Mouse (Mus musculus): ENCODE data around the gene Spopl.
"Not testable (repeated sequence)": the region's sequence is repeated elsewhere in the genome, so short reads cannot be mapped to it uniquely, and the experiment has no call there.

The Spopl gene

DNA sequence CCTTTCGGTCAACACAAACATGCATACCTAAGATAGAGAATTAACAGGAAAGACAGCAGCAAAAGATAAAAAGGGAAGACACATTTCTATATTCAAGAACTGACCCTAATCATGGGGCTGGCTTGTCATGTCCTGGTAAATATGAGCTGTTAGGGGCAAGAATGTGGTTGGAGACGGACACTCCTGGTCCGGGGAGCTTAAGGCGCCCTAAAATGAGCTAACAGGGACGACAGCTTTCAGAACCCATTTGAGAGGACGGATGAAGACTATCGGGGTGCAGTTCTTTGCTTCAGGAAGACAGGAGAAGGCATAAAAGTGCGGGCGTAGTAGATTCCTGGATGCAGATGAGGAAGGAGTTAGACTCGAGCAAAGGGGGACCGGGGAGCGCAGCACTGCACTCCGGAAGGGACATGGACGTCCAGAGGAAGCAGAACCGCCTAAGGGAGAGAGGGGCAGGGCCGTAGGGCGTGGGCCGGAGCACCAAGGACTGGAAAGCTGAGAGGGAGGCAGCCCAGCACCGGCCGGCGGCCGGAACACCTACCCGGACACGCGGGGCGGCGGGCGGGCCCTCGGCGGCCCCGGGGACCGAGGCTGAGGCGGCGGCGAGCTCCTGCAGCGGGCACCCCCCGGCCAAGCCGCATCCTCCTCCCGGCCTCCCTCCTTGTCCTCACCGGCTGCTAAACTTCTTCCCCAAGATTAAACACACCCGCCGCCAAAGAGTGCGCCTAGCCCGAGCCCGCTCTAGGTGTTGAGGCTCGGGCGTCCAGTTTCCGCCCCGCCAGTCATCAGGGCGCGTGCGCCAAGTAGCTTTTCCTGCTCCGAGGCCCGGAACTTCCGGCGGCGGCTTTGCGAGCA, at the start of gene Spopl:
Gene Spopl, minus strand, starts transcription at position 805 of the 855 bp plus-strand sequence.
- ATAC-seq (ENCODE audit: insufficient number of reproducible peaks, low FRiP score, low TSS enrichment), result peak; percentile 97

DNA sequence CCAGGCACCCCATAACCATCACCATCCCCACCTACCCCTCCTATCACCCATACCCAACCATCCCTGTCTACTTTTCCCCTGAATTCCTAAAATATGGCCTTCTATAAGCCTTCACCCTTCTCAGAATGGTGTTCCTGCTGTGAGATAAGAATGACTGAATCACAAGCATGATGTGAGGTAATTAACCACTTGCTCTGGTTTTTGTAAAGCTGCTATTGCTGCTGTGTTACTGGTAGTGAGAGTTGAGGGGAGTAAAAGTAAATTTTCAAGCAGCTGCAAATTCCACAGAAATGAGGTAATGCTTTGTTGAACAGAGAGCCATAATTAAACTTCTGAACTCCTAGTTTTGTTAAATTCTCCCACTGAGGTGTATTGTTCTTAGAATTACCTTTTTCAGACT, 48.2 kb upstream of the Spopl start:
- ATAC-seq (ENCODE audit: insufficient number of reproducible peaks, low FRiP score, low TSS enrichment), result no peak

DNA sequence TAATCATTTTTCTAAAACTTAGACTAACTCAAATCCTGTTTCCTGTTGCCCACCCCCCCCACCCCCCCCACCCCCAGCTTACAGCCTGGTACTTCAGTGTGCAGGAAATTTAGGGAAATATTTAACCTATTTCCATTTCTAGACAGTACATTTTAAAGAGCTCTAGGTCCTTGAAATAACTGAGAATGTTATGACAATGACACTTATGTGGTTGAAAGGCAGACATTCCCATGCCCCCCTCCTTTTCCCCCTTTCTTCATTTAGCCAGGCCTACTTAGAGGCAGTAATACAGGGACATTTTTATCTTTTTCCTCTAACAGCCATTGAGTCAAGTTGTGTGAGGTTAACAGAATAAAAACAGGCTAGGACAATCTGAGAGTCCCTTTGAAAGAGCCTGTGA, 46.1 kb upstream of the Spopl start:
- ATAC-seq (ENCODE audit: insufficient number of reproducible peaks, low FRiP score, low TSS enrichment), result no peak

DNA sequence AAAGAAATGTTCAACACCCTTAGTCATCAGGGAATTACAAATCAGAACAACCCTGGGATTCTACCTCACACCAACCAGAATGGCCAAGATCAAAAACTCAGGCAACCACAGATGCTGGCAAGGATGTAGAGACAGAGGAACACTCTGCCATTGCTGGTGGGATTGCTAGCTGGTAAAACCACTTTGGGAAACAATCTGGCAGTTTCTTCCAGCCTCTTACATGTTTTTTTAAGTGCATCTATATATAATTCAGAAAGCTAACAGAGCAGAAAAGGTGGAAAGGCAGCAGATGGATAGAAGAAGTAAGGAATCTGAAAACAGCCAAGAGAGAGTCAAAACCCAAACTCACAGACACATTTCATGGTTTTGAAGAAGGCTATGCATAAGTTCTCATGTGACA, 33.5 kb upstream of the Spopl start:
- no peak for ATAC-seq (ENCODE audit: insufficient number of reproducible peaks, low FRiP score, low TSS enrichment)

DNA sequence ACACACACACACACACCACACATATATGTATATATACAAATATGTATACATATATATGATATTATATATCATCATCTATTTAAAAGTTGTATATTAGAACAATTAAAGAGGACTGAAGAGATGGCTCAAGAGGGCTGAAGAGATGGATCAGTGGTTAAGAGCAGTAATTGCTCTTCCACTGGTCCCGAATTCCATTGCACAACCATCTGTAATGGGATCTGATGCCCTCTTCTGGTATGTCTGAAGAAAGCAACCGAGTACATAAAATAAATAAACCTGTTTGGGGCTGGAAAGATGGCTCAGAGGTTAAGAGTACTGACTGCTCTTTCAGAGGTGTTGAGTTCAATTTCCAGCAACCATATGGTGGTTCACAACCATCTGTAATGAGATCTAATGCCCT, 16.9 kb upstream of the Spopl start:
- no peak for ATAC-seq (ENCODE audit: insufficient number of reproducible peaks, low FRiP score, low TSS enrichment)

DNA sequence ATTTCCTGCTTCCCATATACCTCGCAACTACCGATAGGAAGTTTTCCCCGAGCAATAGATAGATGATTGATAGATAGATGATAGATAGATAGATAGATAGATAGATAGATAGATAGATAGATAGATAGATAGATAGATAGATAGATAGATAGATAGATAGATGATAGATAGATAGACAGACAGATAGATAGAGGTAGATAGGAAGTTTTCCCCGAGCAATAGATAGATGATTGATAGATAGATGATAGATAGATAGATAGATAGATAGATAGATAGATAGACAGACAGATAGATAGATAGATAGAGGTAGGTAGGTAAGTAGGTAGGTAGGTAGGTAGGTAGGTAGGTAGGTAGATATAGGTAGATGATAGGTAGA, 239 bp upstream of the Spopl start:
- not testable (repeated sequence) for ATAC-seq (ENCODE audit: insufficient number of reproducible peaks, low FRiP score, low TSS enrichment)

DNA sequence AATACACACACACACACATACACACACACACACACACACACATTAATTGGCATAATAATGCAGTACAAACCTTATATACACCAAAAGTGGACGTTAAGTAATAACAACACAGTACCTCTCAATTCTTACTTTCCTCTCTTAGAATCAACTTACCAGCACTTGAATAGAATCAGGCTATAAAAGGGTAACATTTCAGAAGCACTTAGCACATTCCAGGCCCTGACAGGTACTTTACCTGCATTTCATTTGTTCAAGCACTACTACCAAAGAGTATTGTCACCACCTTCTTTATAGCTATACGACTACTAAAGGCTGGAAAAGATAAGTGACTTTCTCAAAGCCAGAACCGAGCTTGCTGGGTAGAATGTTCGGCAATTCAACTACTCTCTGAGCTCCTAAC, 1.3 kb downstream of the Spopl start:
- ATAC-seq (ENCODE audit: insufficient number of reproducible peaks, low FRiP score, low TSS enrichment), result no peak

DNA sequence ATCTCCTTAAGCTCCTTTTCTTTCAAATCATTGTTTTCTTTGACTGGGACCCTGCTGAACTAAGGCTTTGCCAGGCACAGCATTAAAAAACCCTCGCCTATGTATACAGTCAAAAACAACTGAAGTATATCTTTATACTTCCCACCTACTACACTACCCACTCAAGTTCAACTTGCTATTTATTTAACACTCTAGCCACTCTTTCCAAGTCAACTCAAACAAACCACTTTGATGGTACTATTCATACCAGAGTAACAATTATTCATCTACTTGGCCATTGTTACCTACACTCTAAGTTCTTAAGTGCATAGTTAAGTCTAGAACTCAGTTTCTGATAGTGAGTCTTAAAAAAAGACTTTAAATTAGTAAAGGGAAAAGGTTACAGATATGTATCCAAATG, 3.1 kb downstream of the Spopl start:
- ATAC-seq (ENCODE audit: insufficient number of reproducible peaks, low FRiP score, low TSS enrichment), result no peak

DNA sequence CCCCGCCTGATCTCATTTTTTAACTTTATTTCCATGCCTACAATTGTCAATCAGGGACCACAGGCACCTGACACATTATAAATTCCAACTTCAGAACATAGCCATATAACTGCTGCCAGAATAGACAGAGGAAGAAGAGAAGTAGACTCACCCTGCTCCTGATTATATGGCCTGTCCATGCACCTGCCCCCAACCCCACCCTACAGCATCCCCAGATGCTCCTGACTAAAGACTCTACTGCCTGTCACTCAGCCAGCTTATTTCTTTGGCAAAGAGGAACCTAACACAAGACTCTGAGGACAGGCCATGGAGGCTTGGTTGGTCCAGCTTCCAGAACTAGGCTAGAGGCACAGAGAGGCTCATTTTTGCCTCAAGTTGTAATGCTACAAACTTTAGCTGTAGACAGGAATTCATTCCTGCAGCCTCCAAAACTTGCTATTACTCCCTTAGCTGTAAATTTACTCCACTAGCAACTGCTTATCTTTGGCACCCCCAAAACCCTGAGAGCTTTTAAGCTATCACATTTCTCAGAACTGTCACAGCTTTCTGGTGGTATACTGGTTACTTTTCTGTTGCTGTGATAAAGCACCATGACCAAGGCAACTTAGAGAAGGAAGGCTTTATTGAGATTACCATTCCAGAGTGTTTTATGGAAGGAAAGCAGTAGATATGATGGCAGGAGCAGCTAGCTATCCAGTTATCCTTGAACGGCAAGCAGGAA, 6.7 kb downstream of the Spopl start:
- ATAC-seq (ENCODE audit: insufficient number of reproducible peaks, low FRiP score, low TSS enrichment), result no peak

DNA sequence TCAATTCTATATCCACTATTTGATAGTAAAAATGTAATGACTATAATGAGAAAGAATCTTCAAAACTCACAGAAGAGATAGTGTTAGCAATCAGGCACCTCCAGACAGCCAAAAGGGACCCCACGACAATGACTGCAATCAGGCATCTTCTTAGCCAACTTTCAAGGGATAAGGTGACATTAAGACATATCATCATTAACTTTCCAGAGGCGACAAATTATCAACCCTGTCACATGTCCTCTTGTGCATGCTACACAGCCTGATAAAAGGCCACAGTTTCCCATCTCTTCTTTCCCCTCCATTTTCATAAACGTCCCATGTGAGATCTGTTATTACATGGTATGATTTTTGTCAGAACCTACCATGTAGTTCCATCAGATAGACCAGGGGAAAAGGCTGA, 9.0 kb downstream of the Spopl start:
- ATAC-seq (ENCODE audit: insufficient number of reproducible peaks, low FRiP score, low TSS enrichment), result no peak

DNA sequence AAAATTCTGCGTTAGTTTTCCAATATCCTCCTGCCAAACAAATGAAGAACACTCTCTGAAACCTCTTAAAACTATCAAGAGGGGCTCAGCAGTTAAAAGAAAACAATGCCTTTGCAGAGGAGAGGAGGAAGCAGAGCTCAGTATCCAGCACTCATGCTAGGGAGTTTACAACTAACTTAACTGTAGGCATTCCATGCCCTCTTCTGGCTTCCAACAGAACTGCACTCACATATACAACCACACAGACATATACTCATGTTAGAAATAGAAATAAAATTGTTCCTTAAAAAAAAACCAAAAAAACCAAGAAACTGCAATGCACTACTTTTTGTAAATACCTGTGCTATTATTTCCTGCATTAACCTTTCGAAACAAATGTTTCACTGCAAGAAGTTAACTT, 12.7 kb downstream of the Spopl start:
- no peak for ATAC-seq (ENCODE audit: insufficient number of reproducible peaks, low FRiP score, low TSS enrichment)

DNA sequence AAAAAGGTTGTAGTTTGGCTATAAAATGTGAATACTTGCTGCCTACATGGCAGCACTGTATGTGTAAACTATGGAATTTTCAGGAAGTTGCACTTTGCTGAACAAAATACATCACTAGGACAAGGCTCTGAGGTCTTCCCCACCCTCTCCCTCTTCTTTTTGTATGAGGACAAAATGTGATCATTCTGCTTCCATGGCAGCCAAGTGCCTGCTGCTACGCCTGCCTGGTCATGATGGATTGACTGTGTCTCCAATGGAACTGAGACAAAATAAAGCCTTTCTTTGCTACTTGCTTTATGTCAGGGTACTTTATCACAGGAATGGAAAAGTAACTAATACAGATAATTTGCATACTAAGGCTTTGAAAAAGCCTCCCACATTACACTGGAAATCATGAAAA, 20.7 kb downstream of the Spopl start:
- no peak for ATAC-seq (ENCODE audit: insufficient number of reproducible peaks, low FRiP score, low TSS enrichment)

DNA sequence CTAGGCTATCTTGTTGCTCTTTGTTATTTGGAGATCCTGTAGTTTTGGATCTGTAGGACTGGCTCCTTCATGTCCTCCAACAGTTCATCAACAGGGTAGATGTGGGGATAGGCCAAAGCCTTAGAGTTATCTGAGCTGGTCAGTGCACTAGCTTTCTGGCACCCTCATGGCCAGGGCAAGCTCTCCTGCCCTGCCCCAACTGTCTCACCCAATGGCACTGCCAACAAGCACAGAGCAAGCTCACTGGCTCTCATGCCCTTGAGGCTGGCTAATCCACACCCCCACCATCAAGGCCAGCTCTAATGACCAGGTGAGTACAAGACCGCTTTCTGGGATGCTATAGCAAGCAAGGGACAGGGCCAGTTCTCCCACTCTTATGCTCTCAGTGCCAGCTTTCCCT, 24.7 kb downstream of the Spopl start:
- ATAC-seq (ENCODE audit: insufficient number of reproducible peaks, low FRiP score, low TSS enrichment), result no peak

DNA sequence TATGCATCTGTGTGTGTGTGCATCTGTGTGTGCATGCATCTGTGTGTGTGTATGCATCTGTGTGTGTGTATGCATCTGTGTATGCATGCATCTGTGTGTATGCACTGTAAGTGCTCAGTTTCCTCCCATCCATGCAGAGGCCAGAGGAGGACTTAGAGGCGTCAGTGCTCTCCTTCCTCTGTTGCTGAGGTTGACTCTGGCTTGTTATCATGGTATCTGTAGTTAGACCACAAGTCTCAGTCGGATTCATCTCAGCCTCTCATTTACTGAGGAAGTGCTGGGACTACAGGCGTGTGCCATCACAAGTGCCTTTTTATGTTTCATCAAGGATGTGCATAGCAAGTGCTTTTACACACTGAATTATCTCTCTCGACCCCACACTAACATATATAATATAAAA, 31.9 kb downstream of the Spopl start:
- no peak for ATAC-seq (ENCODE audit: insufficient number of reproducible peaks, low FRiP score, low TSS enrichment)

DNA sequence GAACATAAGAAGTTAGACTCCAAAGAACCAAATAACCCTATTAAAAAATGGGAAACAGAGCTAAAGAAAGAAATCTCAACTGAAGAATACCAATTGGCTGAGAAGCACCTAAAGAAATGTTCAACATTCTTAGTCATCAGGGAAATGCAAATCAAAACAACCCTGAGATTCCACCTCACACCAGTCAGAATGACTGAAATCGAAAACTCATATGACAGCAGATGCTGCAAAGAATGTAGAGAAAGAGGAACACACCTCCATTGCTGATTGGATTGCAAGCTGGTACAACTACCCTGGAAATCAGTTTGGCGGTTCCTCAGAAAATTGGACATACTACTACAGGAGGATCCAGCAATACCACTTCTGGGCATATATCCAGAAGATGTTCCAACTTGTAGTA, 44.2 kb downstream of the Spopl start:
- ATAC-seq (ENCODE audit: insufficient number of reproducible peaks, low FRiP score, low TSS enrichment), result not testable (repeated sequence)

DNA sequence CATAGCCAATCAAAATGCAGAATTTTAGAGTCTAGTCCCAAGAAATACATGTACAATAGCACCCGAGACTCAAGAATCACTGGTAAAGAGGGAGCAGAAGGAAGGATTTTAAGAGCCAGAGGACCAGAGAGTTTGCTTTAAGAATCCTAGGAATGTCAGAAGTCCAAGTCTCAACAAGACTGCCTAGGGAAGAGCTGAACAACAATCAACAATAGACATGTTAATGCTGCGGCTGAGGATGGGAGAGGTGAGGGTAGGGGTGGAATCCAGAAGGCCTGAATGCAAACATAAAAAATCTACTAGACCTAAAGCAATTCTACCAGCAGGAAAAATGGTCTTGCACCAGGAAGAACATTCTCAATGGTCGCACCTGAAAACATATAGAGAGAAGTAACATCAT, 66.8 kb downstream of the Spopl start:
- ATAC-seq (ENCODE audit: insufficient number of reproducible peaks, low FRiP score, low TSS enrichment), result no peak

DNA sequence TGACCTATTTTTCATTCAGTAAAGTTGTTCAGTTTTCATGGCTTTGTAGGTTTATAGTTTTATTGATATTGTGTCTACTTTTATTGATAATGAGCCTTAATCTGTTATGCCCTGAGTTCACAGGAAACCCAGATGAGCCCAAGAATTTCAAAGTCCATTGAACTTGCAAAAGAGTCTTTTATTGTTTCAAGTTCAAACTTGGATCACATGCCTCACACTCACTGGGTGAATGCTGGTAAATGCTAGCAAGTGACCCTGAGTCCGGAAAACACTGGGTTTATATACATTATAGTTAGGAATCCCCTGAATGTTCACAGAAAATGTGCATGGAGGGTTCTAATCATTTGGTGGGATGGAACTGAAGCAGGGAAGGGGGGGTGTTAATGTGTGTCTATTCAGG, 90.2 kb downstream of the Spopl start:
- no peak for ATAC-seq (ENCODE audit: insufficient number of reproducible peaks, low FRiP score, low TSS enrichment)

DNA sequence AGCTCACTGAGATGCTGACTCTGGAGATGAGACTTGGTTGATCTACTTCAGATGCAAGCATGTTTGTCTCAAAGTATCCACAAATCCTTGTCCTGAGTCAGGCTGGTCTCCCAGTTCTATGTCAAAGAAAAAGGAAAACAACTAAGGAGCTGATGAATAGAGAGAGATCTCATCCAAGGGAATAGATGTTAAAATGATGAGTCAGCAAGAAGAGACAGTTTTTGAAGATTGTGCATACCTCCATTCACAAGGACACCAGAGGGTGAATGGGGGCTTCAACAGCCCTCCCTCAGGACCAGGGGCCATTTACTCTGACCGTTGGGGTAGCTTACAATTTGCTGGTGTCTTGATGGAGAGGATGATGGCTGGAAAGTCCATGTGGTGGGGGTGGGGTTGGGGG, 104.4 kb downstream of the Spopl start:
- no peak for ATAC-seq (ENCODE audit: insufficient number of reproducible peaks, low FRiP score, low TSS enrichment)

DNA sequence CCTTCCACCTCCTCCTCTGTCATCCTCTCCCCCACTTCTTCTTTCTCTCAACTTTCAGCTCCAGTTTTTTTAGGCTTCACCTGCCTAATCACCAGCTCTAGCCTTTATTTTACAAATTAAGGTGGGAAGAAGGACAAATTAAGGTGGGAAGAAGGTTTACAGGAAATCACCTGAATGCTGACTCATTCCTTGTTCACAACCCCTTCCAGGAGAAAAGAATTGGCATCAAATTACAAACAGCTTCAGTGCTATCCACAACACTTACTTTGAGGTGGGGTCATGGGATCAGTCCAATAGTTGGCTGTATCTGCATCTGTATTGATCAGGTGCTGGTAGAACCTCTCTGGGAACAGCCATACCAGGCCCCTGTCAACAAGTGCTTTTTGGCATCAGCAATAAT, 114.5 kb downstream of the Spopl start:
- no peak for ATAC-seq (ENCODE audit: insufficient number of reproducible peaks, low FRiP score, low TSS enrichment)

Data from cerebellum, adult (tissue).